Mouse (Mus musculus) embryo, embryonic 10.5 days (tissue): Measurements from ENCODE around the gene Gprin2.
A peak's percentile ranks its signal among the peaks of the same experiment; 100 is the strongest.

Source experiments
- DNase-seq: peaks from one replicate; pipeline ENCODE4 v3.0.0-alpha.2; 2015; ENCODE audit warnings: low spot score

Gprin2 gene

GRCm38 (mm10) chr14:34207996-34208395 lies 6.5 kb upstream of the Gprin2 start:
- DNase-seq = no peak

- peak; percentile 58 for DNase-seq
These were observed 669 bp downstream of the Gprin2 start for GRCm38 (mm10) chr14:34200738-34201230.

- DNase-seq = no peak
These were observed 4.7 kb downstream of the Gprin2 start for GRCm38 (mm10) chr14:34196706-34197105.

- DNase-seq = no peak
These were observed 6.0 kb downstream of the Gprin2 start for GRCm38 (mm10) chr14:34195466-34195865.

- DNase-seq = no peak
These were observed 7.6 kb downstream of the Gprin2 start for GRCm38 (mm10) chr14:34193879-34194278.

GRCm38 (mm10) chr14:34190361-34190760 lies 11.1 kb downstream of the Gprin2 start:
- DNase-seq = peak; percentile 18

GRCm38 (mm10) chr14:34188629-34189028 lies 12.8 kb downstream of the Gprin2 start:
- peak; percentile 61 for DNase-seq

- DNase-seq = no peak
These were observed 18.4 kb downstream of the Gprin2 start for GRCm38 (mm10) chr14:34183101-34183500.

GRCm38 (mm10) chr14:34179351-34179750 lies 22.1 kb downstream of the Gprin2 start:
- no peak for DNase-seq

- DNase-seq = no peak
These were observed 30.3 kb downstream of the Gprin2 start for GRCm38 (mm10) chr14:34171107-34171506.

GRCm38 (mm10) chr14:34155752-34156151 lies 45.7 kb downstream of the Gprin2 start:
- no peak for DNase-seq

GRCm38 (mm10) chr14:34154601-34155337 lies 46.7 kb downstream of the Gprin2 start:
- peak; percentile 77 for DNase-seq

- DNase-seq = peak; percentile 37
These were observed 49.1 kb downstream of the Gprin2 start, which contains the start of gene Npy4r for GRCm38 (mm10) chr14:34152342-34152741. Gene Npy4r, minus strand, starts transcription at chr14:34152489.

GRCm38 (mm10) chr14:34142915-34143314 lies 58.5 kb downstream of the Gprin2 start:
- no peak for DNase-seq

- DNase-seq = no peak
These were observed 59.1 kb downstream of the Gprin2 start for GRCm38 (mm10) chr14:34142316-34142715.

- DNase-seq = no peak
These were observed 61.5 kb downstream of the Gprin2 start for GRCm38 (mm10) chr14:34139671-34140664.
